Mouse (Mus musculus) frontal cortex, adult (tissue): ENCODE measurements around the gene Obp2a.
"Not testable (repeated sequence)": the region's sequence is repeated elsewhere in the genome, so short reads cannot be mapped to it uniquely, and the experiment has no call there.

Experiments used
- ATAC-seq: cut with Nextera tagmentation; 2 replicates; pipeline ENCODE4 v1.9.2; 2017; ENCODE audit warnings: mild to moderate bottlenecking, moderate library complexity, mixed read lengths; ENCODE audit not compliant: low TSS enrichment

Gene Obp2a

GRCm38 (mm10) chr2:25699743-25700142 is at the start of gene Obp2a:
Gene Obp2a (plus strand): TSS chr2:25700043.
- ATAC-seq = not testable (repeated sequence)

GRCm38 (mm10) chr2:25652902-25653301 is 46.9 kb upstream of the Obp2a start, which contains the start of gene Lcn8:
Gene Lcn8 (plus strand): TSS chr2:25653120.
- no peak for ATAC-seq

GRCm38 (mm10) chr2:25654502-25654901 is 45.3 kb upstream of the Obp2a start:
- no peak for ATAC-seq

- peak; percentile 57; the same call in 1 of the 2 replicates for ATAC-seq
Measured at GRCm38 (mm10) chr2:25656691-25657090, 43.2 kb upstream of the Obp2a start.

GRCm38 (mm10) chr2:25657246-25657645 is 42.6 kb upstream of the Obp2a start:
- ATAC-seq = no peak

GRCm38 (mm10) chr2:25657652-25658051 is 42.2 kb upstream of the Obp2a start, which contains the start of gene Lcn5:
Gene Lcn5 (plus strand): TSS chr2:25657952.
- ATAC-seq = no peak

- no peak for ATAC-seq
Measured at GRCm38 (mm10) chr2:25660279-25660678, 39.6 kb upstream of the Obp2a start.

GRCm38 (mm10) chr2:25661245-25661970 is 38.4 kb upstream of the Obp2a start:
- no peak for ATAC-seq

GRCm38 (mm10) chr2:25663511-25663910 is 36.3 kb upstream of the Obp2a start:
- no peak for ATAC-seq

GRCm38 (mm10) chr2:25664125-25664524 is 35.7 kb upstream of the Obp2a start:
- ATAC-seq = no peak

- ATAC-seq = no peak
Measured at GRCm38 (mm10) chr2:25666516-25666915, 33.3 kb upstream of the Obp2a start.

GRCm38 (mm10) chr2:25676486-25676885 is 23.4 kb upstream of the Obp2a start, which contains the start of gene Lcn6:
Gene Lcn6 (plus strand): TSS chr2:25676786.
- no peak for ATAC-seq

GRCm38 (mm10) chr2:25679559-25679958 is 20.3 kb upstream of the Obp2a start:
- ATAC-seq = no peak

GRCm38 (mm10) chr2:25682426-25682825 is 17.4 kb upstream of the Obp2a start, which contains the start of gene Lcn10:
Gene Lcn10 (plus strand): TSS chr2:25682726.
- ATAC-seq = no peak

GRCm38 (mm10) chr2:25686941-25687340 is 12.9 kb upstream of the Obp2a start:
- ATAC-seq = no peak

- no peak; the same call in 1 of the 2 replicates for ATAC-seq
Measured at GRCm38 (mm10) chr2:25694605-25695004, 5.2 kb upstream of the Obp2a start.

GRCm38 (mm10) chr2:25696951-25697350 is 2.9 kb upstream of the Obp2a start:
- no peak for ATAC-seq

- no peak for ATAC-seq
Measured at GRCm38 (mm10) chr2:25698696-25699095, 1.1 kb upstream of the Obp2a start.

- ATAC-seq = no peak
Measured at GRCm38 (mm10) chr2:25701001-25701400, 1.2 kb downstream of the Obp2a start.

GRCm38 (mm10) chr2:25703706-25704105 is 3.9 kb downstream of the Obp2a start:
- ATAC-seq = no peak

- peak; percentile 96 for ATAC-seq
Measured at GRCm38 (mm10) chr2:25706643-25707481, 7.0 kb downstream of the Obp2a start, which contains the start of gene Bmyc. Gene Bmyc (plus strand): TSS chr2:25706739.

GRCm38 (mm10) chr2:25708121-25708520 is 8.3 kb downstream of the Obp2a start:
- ATAC-seq = no peak
